Mouse (Mus musculus) G1E (cell line): Measurements from ENCODE around the gene D17Wsu92e.
"Not testable (repeated sequence)": the region's sequence is repeated elsewhere in the genome, so short reads cannot be mapped to it uniquely, and the experiment has no call there.

ENCODE experiments used
- CTCF ChIP-seq: IDR thresholded peaks from 2 replicates; pipeline ENCODE4 v1.5.1; 2012; ENCODE audit warnings: low read depth, low read length, inconsistent platforms, mixed read lengths
- GATA2 ChIP-seq: IDR thresholded peaks from 2 replicates; pipeline ENCODE4 v1.6.1; 2012; ENCODE audit warnings: low read depth, low read length, inconsistent platforms, borderline replicate concordance
- TAL1 ChIP-seq: conservative IDR thresholded peaks from 2 replicates; pipeline ENCODE4 v1.6.1; 2012; ENCODE audit warnings: low read depth, low read length, inconsistent platforms, mixed read lengths

GRCm38 (mm10) chr17:27837850-27838249 lies 17.4 kb upstream of the D17Wsu92e start, which contains the start of gene Snrpc:
- not testable (repeated sequence) for TF ChIP-seq CTCF, TAL1, GATA2
